Mouse (Mus musculus) B cell, adult 2 months (primary cell): Measurements from ENCODE around the gene Pex11a.
"Not testable (repeated sequence)": the region's sequence is repeated elsewhere in the genome, so short reads cannot be mapped to it uniquely, and the experiment has no call there.

Experiments
- DNase-seq, 2 experiments: peaks; one replicate each; pipeline ENCODE4 v3.0.0; 2022

The Pex11a gene

DNA sequence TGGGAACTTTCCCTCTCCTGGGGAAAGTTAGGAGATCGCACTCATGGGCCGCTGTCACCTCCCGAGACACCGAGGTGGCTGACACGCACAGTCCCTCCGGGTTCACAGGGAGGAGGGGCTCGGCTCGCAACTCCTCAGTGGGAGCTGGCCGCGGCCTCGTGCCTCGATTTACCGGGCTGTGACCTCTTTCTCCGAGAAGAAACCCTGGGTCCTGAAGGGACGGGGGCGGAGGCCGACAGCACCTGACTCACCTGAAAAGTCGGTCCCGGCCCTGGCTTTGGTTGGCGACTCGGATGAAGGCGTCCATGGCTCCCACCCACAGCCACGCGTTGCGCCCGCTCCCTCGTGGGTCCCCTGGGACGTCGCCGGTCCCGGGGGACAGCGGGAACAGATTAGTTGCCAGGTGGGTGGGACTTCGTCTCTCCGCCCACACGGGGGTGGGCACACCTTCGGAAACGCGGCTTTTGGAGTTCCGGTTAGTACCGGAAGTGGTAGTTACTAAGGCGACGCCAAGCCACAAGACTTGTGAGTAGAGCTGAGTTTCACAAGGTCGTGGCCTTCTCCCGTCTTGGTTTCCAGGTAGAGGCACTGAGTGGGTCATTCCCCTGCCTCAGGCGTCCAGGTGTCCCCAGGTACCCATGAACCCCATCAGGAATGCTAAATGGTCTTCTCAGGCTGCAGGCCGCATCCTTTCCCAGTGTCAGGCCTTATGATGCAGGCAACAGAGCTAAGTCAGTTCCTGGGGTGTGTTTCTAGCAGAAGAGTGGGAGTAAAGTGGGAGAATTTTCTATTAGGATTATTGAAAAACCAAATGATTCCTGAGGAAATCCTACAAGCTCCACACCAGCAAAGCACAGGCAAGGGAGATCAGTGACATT lies at the start of gene Pex11a, which contains the start of gene Wdr93:
Pex11a (minus strand) TSS at position 473 of the 878 bp plus-strand sequence.
Wdr93 (plus strand) TSS at position 505 of the 878 bp plus-strand sequence.
- peak; percentile 88 to 89 for DNase-seq

DNA sequence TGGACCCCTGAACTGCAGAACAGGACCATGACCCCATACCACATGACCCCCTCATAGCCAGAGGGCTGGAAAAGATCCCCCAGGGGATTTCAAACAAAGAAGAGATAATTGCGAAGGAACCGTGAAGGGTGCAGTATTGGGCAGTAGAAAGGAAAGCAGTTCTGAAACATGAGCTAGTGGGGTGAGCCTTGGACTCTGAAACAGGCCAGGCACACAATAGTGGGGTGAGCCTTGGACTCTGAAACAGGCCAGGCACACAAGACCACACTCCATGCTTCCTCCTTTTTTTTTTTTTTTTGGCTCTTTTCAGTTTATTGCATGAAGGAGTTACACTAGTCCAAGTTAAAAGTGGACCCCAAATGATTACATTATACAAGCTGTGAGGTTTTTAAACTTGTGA lies 46.9 kb upstream of the Pex11a start:
- not testable (repeated sequence) for DNase-seq

DNA sequence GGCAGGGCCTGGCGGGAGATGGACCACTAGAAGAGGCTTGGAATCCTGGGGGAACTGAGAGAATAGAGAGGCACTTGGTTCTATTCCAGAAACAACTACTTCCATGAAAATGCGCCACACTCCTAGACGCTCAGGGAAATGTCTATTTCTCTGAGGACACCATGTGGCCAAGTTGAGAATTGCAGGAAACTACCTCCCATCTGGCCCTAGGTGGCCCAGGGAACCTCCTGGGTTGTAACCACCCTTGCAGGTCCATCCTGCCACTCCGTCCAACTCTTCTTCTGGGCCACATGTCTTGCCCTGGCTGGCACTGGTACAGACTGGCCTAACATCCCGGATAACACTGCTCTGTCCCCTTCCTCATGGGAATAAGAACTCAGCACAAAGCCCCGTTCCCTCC lies 43.4 kb upstream of the Pex11a start:
- peak; percentile 61 to 64 for DNase-seq

DNA sequence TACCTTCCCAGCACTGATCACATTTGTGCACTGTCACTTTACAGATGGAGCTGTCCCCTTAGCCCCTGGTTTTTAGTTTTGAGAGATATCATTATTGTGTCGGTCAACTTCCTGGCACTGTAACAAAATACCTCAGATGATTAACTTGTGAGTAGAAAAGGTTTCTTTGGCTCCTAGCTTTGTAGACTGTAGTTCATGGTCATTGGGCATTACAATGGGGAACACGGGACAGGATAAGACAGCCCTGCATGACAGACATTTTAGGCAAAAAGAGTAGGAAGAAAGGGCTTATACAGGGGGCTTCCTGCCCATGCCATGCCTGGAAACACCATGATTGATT lies 39.6 kb upstream of the Pex11a start:
- no peak for DNase-seq

DNA sequence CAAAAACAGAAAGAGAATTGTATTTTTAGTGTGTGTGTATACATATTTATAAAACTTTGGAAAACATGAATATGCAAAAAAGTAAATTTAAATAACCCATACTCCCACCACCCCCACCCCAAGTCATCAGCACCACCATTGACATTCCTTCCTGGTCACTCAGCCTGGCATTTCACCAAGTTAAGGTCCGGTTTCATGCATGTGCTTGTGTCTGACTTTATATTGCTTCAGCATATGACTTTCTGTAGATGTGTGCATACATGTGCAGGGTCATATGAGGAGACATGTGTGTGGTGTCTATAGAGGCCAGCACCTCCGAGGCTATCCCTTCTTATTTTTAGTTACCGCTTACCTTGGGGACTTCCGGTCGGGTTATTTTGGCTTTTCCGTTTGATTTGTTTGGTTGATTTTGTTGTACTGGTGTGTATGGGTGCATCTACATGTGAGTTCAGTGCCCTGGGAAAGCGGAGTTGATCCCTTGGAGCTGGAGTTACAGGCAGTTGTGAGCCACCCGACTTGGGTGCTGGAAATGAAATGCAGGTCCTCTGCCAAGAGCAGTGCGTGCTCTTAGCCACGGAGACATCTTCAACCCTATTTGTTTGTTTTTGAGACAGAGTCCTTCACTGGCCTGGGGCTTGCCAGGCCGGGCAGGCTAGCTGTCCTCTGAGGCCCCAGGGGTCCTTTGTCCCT lies 39.0 kb upstream of the Pex11a start:
- DNase-seq: no peak

DNA sequence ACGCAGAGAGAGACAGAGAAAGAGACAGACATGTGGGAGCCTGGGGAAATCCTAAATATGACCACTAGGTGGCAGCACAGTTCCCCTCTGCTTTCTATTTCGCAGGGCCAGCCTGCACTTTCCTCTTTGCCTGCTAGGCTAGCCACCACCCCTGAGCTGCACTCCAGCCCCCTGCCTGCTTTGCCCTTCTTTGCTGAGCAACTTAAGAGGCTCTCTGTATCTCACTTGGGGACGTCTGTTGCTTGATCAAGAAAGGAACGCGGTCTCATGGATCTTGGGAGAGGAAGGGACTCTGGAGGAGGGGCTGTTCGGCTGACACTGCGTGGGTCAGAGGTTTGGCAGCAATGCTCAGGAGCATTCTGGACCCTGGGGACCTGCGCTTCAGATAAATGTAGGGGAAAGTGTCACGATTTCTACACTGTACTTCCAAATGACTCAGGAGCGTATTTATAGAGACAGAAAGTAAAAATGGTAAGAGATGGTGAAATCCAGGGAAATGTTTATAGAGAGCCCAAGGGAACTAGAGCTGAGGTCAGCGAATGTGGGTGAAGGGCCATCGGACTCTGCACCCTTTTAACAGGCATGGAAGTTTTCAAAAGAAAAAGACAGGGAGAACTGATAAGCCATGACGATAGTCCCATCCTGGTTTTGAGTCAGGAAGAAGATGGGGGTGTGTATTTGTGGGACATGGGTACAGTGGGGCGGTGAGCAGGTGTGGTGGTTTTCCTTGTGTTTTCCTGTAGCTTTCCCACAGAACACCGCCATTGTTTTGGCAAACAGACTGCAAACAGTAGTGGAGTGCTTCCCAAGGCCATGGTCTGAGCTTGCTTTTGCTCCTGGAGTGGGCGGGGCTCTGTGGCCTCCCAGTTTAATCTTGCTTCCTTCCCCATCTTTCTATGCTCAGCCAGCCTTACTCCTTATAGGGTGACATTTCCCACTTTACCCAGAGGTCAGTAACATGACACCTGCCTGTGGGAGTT lies 38.0 kb upstream of the Pex11a start:
- peak; percentile 74 to 76 for DNase-seq

DNA sequence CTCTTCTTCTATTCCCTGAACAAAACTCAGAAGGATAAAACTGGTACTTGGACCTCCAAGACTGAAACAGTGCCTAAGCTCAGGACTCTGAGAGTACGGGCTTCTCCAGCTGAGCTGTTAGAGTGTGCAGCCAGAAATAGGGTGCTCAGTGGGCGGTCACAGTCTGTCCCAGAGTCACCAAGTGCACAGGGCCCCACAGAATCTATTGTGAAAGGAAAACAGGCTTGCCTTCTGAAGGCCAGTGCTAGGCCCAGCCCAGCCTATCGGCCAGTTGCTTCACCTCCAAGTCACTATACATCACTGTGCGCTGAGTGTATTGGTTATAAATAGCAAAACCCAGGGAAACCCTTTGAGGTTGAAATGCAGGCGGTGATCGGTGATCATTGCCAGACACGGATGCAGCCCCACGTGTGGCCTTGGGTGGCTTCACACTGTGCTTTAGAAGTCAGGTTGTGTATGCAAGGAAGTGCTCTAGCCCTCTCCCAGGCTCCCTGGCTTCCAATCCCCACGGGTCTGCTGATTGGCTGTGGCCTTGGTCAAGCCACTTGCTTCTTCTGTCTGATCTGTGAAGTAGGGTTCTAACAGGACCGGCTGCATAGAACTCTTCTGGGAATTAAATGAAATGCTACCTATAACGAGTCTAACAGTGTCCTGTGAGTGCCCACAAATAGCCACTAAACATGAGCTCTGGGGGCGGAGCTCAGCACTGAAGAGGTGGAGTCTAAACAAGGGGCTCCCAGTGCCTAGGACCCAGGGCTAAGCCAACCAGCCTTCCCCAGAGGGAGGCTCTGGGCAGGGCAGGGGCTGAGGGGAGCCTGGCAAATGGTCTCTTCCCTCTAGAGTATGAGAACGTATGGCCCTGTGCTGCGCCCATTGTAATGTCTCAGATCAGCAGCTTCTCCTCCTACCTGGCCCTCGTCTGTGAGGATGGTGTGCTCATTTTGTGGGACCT lies 28.9 kb upstream of the Pex11a start:
- no peak for DNase-seq

DNA sequence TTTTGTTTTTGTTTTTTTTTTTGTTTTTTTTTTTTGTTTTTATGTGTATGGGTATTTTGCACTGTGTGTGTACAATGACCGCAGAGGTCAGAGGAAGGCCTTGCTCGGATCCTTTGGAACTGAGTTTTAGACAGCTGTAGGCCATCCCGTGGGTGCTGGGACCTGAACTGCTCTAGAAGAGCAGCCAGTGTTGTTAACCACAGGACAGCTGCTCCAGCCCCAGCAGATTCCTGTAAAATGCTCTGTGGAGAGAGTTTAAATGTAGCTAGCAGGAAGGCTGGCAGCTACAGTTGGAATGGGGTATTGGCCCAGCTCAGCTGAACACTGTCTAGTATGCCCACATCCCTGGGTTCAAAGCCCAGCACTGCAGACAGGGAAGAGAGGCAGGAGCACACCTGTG lies 26.7 kb upstream of the Pex11a start:
- no peak for DNase-seq

DNA sequence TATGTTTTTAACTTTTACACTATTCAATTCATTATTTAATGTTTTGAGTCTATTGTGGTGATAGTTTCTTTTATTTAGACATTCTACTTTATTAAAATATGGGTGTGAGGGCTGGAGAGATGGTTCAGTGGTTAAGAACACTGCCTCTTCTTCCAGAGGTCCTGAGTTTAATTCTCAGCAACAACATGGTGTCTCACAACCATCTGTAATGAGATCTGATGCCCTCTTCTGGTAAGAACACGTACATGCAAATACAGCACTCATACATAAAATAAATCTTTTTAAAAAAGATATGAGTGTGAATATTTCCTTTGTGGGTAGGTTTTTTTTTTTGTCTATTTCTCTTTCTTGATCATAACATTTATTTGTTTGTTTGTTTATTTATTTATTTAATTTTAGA lies 23.1 kb upstream of the Pex11a start:
- DNase-seq: no peak

DNA sequence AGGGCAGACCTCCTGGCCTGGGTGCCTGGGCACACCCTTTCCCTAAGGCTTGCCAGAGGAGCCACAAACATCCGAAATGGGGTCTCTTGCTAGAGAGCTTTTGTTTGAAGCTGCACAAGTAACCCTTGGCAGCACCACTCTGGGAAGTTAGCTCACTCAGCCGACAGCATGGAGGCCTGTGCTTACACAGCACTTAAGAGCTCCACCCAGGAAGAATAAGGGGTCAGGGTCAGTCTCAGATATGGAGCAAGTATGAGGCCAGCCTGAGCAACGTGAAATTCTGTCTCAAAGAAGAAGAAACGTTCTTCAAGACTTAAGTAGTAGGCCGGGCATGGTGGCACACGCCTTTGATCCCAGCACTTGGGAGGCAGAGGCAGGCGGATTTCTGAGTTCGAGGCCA lies 19.2 kb upstream of the Pex11a start:
- no peak for DNase-seq

DNA sequence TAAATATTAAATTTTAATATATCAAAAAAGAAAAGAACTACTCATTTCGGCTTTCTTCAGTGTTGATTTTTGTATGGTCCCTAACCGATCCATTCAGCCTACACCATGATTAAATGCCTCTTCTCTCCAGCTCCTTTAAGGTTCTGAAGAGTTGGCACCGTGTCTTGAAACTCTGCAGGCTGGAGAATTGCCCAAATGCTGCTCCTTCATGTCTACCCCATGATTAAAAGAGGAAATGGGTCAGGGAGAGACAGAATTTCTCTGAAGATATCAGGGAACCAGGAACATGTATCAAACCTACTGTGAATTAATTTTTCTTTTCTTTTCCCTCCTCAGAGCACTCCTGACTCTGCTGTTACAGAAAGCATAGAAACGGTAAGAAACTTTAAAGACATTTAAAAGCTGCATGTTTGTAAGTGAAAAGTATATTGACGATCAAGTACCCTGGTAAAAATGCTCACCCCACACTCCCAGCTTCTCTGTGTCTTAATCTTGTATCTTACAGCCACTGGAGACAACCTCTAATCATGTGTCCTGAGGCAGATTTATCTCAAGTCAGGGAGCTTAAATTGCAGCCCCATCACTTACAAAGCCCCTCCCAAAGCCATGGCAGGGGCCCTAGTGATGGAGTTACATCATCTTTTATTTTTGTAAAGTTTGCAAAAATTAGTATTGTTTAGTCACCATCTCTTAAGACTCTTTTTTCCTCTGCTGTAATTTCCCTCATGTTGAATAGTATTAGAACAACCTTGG lies 18.4 kb upstream of the Pex11a start:
- no peak for DNase-seq

DNA sequence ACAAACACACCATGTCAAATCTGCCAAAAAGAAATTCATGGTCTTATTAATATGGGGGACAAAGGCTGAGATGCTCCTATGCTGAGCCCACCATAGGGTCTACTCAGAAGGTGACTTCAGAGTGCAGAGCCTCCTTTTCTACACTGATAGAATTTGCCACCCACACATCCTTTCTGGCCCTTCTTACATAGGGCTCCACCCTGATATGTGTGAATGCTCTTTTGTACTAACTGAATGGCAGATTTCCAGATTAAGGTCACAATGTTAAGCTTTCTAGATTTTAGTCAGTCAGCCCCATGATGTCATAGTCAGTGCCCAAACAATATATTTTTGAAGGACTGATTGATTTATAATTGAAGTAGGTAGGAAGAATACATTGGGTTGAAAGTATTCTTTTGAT lies 16.8 kb upstream of the Pex11a start:
- DNase-seq: no peak

DNA sequence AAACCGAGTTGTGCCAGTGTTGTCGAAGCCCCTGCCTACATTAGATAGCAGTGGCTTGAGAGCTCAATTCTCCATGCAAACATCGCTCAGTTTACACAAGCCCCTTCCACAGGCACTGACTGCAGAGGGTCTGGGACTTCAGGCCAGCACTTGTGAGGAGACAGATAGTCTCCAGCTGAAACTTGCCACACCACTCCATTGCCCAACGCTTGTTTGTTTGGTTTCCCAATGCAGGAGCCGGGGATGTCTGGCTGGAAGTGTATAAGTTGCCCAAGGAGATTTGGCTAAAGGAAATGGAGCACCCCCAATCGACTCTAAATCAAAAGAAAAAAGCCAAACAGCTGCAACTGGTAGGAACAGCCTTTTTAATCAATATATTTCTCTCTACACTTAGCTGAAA lies 15.2 kb upstream of the Pex11a start:
- no peak for DNase-seq

DNA sequence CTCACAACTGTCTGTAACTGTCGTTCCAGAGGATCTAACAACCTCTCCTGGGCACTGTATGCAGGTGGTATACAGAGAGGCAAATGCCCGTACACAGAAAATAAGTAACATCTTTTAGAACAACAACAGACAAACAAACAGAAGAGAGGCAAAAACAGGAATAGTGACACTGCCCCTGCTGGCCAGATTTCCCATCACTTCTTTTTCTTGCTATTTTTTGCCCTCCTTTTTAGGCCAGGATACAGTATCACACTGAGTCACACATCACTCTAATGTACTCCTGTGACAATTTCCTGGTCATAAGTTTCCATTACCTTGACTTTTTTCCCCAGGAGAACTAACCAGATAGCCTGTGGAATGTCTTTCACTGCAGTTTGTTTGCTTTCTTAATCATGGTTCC lies 13.4 kb upstream of the Pex11a start:
- DNase-seq: no peak

DNA sequence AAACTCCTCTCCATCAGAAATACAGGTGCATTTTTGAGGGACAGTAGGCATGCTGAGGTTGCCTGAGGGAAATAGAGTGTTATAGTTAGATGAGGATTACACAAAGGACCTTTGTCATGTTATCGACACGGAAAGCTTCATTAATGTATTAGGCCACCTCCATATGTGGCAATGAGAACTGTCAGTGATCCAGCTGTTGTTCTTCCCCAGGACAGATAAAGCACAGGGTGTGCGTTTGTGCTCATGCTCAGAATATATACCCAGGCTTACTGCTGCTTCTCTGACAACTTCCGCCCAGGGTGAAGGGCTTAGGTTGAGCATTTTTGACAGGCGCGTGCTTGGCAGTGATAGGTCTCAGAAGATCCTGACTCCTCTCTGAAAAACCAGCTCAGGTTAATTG lies 6.6 kb upstream of the Pex11a start:
- no peak for DNase-seq

DNA sequence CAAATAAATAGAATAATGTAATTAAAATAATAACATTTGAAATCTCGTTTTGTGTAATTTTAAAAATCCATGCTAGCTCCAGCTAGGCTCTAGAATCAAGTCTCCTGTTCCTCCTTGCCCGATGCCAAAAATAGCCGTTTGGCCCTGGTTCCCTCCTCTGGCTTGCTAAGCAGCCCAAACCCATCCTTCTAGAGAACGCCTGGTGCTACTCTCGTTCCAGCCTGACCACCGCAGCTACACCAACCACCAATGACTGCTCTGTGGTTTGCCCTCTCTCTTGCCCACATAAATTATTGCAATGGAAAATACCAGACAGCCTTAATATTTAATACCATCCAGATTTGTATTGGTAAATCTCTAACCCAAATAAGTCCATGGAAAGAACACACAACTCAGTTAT lies 4.7 kb upstream of the Pex11a start:
- DNase-seq: no peak

DNA sequence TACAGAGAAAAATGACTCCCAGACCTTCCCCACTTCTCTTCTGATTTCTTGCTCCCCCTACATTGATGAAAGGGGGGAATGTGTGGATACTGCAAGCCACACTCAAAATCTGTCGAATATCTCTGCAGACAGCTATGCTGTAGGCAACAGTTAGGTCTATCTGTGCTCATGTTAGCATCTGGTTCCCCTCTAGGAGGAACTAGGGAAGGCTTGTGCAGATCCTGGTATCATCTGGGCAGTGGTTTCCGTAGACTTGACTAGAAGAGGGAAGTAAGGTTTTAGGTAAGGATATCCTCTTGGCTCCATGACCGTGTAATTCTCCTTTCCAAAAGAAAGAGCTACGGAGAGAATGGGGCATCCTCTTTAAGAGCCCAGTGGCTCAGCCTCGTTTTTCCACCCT lies 1.7 kb upstream of the Pex11a start:
- no peak for DNase-seq

DNA sequence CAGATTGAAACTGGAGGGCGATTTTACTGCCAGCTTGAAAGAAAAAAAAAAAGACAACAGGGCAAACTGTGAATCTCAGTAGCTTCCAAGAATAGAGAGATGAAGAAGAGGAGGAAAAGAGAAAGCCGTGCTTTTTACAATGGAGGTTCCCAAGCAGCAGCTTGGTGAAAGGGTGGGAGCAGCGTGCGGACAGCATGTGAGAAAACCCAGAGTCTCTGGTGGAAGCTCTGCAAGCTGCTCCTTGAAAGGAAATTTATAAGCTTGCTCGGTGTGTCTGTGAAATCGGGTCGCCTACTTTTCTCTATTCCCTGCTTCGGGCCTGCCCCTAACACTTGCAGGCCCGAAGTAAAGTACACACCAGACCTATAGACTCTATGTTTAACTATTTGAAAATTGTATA lies 1.1 kb upstream of the Pex11a start:
- DNase-seq: no peak

DNA sequence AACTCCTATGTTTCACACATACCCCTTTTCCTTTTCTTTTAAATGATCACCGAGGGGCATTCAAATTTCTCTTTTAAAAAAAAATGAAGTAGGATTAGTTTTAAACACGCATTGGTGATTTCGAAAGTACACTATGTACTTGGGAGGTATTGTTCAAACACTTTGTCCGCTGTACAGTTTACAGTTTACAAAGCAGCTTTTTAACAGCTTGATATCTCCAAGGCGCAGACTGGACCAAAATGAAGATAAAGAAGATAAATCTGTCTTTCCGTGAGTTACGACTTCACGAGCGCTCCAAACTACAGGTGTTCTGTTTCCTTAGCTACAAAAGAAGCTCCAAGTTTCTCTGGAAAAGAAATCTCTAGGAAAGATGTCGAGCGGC lies 663 bp downstream of the Pex11a start:
- no peak for DNase-seq

DNA sequence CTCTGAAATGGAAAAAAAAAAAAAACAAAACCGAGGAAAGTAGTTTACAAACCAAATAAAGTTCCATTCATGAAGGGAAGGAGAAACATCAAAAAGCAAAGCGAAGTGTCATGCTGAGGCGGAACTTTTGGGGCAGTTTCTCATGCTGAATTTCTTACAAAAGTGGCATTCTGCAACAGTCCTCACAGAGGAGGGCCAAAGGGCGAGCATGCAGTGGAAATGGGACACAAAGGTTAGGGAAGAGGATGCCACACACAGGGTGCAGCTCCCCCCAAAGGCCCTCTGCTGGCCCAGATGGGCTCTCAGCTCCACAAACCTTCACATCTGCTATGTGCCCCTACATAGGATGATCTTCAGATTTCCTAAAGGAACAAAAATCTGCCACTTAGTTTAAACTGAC lies 2.7 kb downstream of the Pex11a start:
- DNase-seq: no peak

DNA sequence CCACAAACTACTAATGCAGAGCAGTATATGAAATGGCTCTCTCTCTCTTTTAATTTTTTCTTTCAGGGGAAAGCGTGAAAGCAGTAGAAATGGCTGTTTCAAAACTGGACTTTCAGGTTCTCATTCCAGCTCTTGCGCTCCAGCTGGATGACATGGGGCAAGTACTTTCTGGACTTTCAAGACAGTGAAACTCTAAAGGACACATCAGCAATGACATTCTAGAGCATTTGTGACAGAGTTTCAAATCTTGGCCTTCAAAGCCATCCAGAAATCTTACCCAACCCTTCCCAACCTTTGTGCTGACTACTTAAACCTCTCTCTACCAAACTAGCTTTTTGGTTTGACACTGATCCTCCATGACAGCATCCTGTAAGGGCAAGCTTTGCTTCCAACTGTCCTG lies 4.0 kb downstream of the Pex11a start:
- DNase-seq: no peak
